Comparison of ENCODE assay signal across 30 mouse cellular contexts in genomic region chr2:117742413-117742812, GRCm38 (mm10).
"Had no signal": no experiment of that assay in that cellular context is flagged by ENCODE, and none has a peak within 500 bp of the region (broad histone marks: within the 10 kb centered on the region; RNA-seq: fewer than 3 reads in every experiment).

No protein-coding gene starts in this region.

- H3K27ac ChIP-seq: limb, embryonic 10.5 days; limb, embryonic 12.5 days; limb, embryonic 13.5 days; limb, embryonic 15.5 days; liver, embryonic 12.5 days; liver, embryonic 13.5 days; liver, embryonic 14.5 days; liver, embryonic 15.5 days; lung, embryonic 15.5 days; macrophage; midbrain, embryonic 10.5 days; midbrain, embryonic 12.5 days; midbrain, embryonic 13.5 days; midbrain, embryonic 15.5 days; neural tube, embryonic 12.5 days had no signal

- DNase-seq: left cerebral cortex, postnatal 4 days; liver; liver, embryonic 13.5 days; liver, postnatal 0 days; lung, adult 18-20 months; lung, adult 2 months; lung, embryonic 14.5 days; lung, postnatal 10 days; lung, postnatal 14 days; lung, postnatal 36 days; lung, postnatal 4 days; midbrain, embryonic 14.5 days had no signal

- H3K4me3 ChIP-seq: limb, embryonic 10.5 days; limb, embryonic 12.5 days; limb, embryonic 13.5 days; limb, embryonic 15.5 days; liver, embryonic 12.5 days; liver, embryonic 13.5 days; liver, embryonic 15.5 days; lung, embryonic 15.5 days; megakaryocyte, embryonic 14.5 days; midbrain, embryonic 10.5 days; midbrain, embryonic 12.5 days; midbrain, embryonic 13.5 days; midbrain, embryonic 15.5 days; myocyte; neural tube, embryonic 12.5 days had no signal

- ATAC-seq: liver, embryonic 12.5 days; liver, postnatal 0 days; lung, postnatal 0 days; midbrain, embryonic 13.5 days; midbrain, embryonic 15.5 days; midbrain, embryonic 16.5 days had no signal

- H3K4me1 ChIP-seq: limb, embryonic 10.5 days; limb, embryonic 12.5 days; limb, embryonic 13.5 days; limb, embryonic 15.5 days; liver, embryonic 12.5 days; liver, embryonic 13.5 days; liver, embryonic 15.5 days; midbrain, embryonic 10.5 days; midbrain, embryonic 12.5 days; midbrain, embryonic 13.5 days; midbrain, embryonic 15.5 days; neural tube, embryonic 12.5 days had no signal
